11 mouse cellular contexts compared by ENCODE assay signal in genomic region chr3:95990413-95990941, GRCm38 (mm10). TPM values are rescaled to one million over a fixed set of nuclear protein-coding genes. Genes with fewer than 3 reads are reported as not detected.
DNase-seq lines count a peak whose midpoint lies in the region; ATAC-seq and TF ChIP-seq lines count a peak whose summit lies in the region.
"Had no signal": no experiment of that assay in that cellular context is flagged by ENCODE, and none has a peak within 500 bp of the region (broad histone marks: within the 10 kb centered on the region; RNA-seq: fewer than 3 reads in every experiment).

No protein-coding gene starts in this region.

- intact Hi-C loops in gastrocnemius, postnatal 36 days (cut with DNase I), result no loop called here

- ATAC-seq in liver, postnatal 0 days, result peak; percentile 34; the same call in 1 of the 2 replicates
- no peak for ATAC-seq in midbrain, embryonic 13.5 days
- ATAC-seq: midbrain, embryonic 15.5 days had no signal

- H3K4me2 ChIP-seq in liver, postnatal 0 days (ENCODE audit: low read depth, low read length), result no peak overlapping the region
- H3K4me2 ChIP-seq in midbrain, embryonic 13.5 days (replicated peaks), result no peak overlapping the region
- H3K4me2 ChIP-seq: hindbrain, embryonic 14.5 days; midbrain, embryonic 15.5 days had no signal

- TF ChIP-seq EP300 in liver, postnatal 0 days (IDR thresholded peaks at IDR 0.05; ENCODE audit: low read depth), result no peak

- H3K9ac ChIP-seq in liver, postnatal 0 days (replicated peaks), result no peak overlapping the region
- H3K9ac ChIP-seq in midbrain, embryonic 13.5 days (replicated peaks), result no peak overlapping the region
- H3K9ac ChIP-seq: hindbrain, embryonic 14.5 days; midbrain, embryonic 15.5 days had no signal

- H3K36me3 ChIP-seq in liver, postnatal 0 days (replicated peaks; ENCODE audit: insufficient read depth, low read length), result peaks cover 28% of the 10 kb centered on the region
- H3K36me3 ChIP-seq in midbrain, embryonic 13.5 days, result peaks cover 55% of the 10 kb centered on the region

- no peaks in the 10 kb centered on the region for H3K9me3 ChIP-seq in liver, postnatal 0 days (ENCODE audit: low read length)
- H3K9me3 ChIP-seq in midbrain, embryonic 13.5 days, result no peaks in the 10 kb centered on the region
- H3K9me3 ChIP-seq: midbrain, embryonic 15.5 days had no signal

- peaks cover 6% of the 10 kb centered on the region for H3K27me3 ChIP-seq in liver, postnatal 0 days (ENCODE audit: insufficient read depth, low read length)
- no peaks in the 10 kb centered on the region for H3K27me3 ChIP-seq in midbrain, embryonic 13.5 days
- H3K27me3 ChIP-seq: midbrain, embryonic 15.5 days had no signal

- TF ChIP-seq CTCF in layer of hippocampus, adult 2 months (conservative IDR thresholded peaks at IDR 0.05), result no peak
- TF ChIP-seq CTCF in liver, postnatal 0 days (IDR thresholded peaks at IDR 0.05; ENCODE audit: low read depth), result no peak

- no peak for DNase-seq in layer of hippocampus, adult 2 months (ENCODE audit: low spot score in 2 of 2)
- DNase-seq in layer of hippocampus, adult 18-20 months (ENCODE audit: low spot score in 2 of 2), result no peak
- DNase-seq in B cell, adult 2 months, result peak; percentile 53 to 60
- DNase-seq in liver, postnatal 0 days, result no peak
- no peak for DNase-seq in gastrocnemius, postnatal 36 days
- no peak for DNase-seq in cerebellum, adult 11-12 months
- DNase-seq: retina, postnatal 1 day had no signal

- no peak overlapping the region for H3K4me3 ChIP-seq in layer of hippocampus, adult 2 months
- no peak overlapping the region for H3K4me3 ChIP-seq in brown adipose tissue, adult 24 weeks (ENCODE audit: insufficient read depth, low read depth, low read length)
- no peak overlapping the region for H3K4me3 ChIP-seq in liver, postnatal 0 days (ENCODE audit: low read depth, low read length)
- H3K4me3 ChIP-seq in midbrain, embryonic 13.5 days (replicated peaks), result no peak overlapping the region
- H3K4me3 ChIP-seq: midbrain, embryonic 15.5 days had no signal

- 49% methylated on average over 12 of the region's 12 CpGs for WGBS in liver, postnatal 0 days (ENCODE audit: insufficient replicate concordance)
- whole genome bisulfite sequencing in midbrain, embryonic 13.5 days, result 92% methylated on average over 12 of the region's 12 CpGs

- peak overlapping the region; percentile 62; the same call in 1 of the 2 replicates for H3K27ac ChIP-seq in layer of hippocampus, adult 2 months
- H3K27ac ChIP-seq in brown adipose tissue, adult 24 weeks (replicated peaks; ENCODE audit: low read depth, low read length), result peak overlapping the region; percentile 81
- H3K27ac ChIP-seq in liver, postnatal 0 days (ENCODE audit: low read depth), result peak overlapping the region; percentile 66
- H3K27ac ChIP-seq in midbrain, embryonic 13.5 days, result no peak overlapping the region
- H3K27ac ChIP-seq: hindbrain, embryonic 14.5 days; midbrain, embryonic 15.5 days had no signal

- peaks cover 8% of the 10 kb centered on the region; the same call in 1 of the 2 replicates for H3K4me1 ChIP-seq in brown adipose tissue, adult 24 weeks (ENCODE audit: control insufficient read depth, insufficient read depth, insufficient read length, low read length)
- peaks cover 23% of the 10 kb centered on the region for H3K4me1 ChIP-seq in liver, postnatal 0 days (ENCODE audit: insufficient read depth)
- peaks cover 53% of the 10 kb centered on the region for H3K4me1 ChIP-seq in midbrain, embryonic 13.5 days (replicated peaks)

RNA-seq across cellular contexts. Expression of gene Plekho1, which starts 5.3 kb away (rescaled TPM):
- total RNA-seq in layer of hippocampus, adult 2 months (2021), result 10 to 100 TPM; 39.3 to 44.1 TPM
- total RNA-seq in layer of hippocampus, adult 18-20 months (2021), result 10 to 100 TPM; 40.5 to 42.5 TPM
- 8.8 and 13.9 TPM in 2 replicates for polyA plus RNA-seq in brown adipose tissue, adult 24 weeks (2012; ENCODE audit: insufficient read depth, insufficient read length, missing spikeins)
- polyA plus RNA-seq in liver, postnatal 0 days (2015; fragmentation: Nextera tagmentation; extraction: Ambion mirVana), result 10.7 and 11.7 TPM in 2 replicates
- polyA plus RNA-seq in midbrain, embryonic 13.5 days (2015; fragmentation: Nextera tagmentation; extraction: Ambion mirVana), result 61.2 and 77.0 TPM in 2 replicates
- total RNA-seq in gastrocnemius, postnatal 36 days (2021), result 10 to 100 TPM; 17.6 to 23.6 TPM

Comparison
In these comparisons a context has a peak if more than half of its experiments do, and no peak if none do; other contexts are left out.
1. DNase-seq: peak in B cell, adult 2 months (2 of 2); none in layer of hippocampus, adult 2 months (0 of 2), layer of hippocampus, adult 18-20 months (0 of 2), liver, postnatal 0 days (single experiment), gastrocnemius, postnatal 36 days (0 of 2) and cerebellum, adult 11-12 months (single experiment).